Mouse (Mus musculus): ENCODE data around the gene Arl14. TPM values are rescaled to one million over a fixed set of nuclear protein-coding genes. Genes with fewer than 3 reads are reported as not detected.

Arl14 gene
- polyA plus RNA-seq (2017; shearing (Covaris generic)), result under 1 TPM in 1 of 2 experiments, not detected in 1; 0.17 TPM

GRCm38 (mm10) chr3:69221806-69222501, at the start of gene Arl14:
TSS of gene Arl14 (plus strand) at chr3:69222419.

Other genes starting within 250 kb of the Arl14 start
- gene Ift80, start 217.8 kb upstream of the Arl14 start, polyA plus RNA-seq (2017; shearing (Covaris generic)), result 100 to 1,000 TPM in 1 of 2 experiments, 10 to 100 TPM in 1; 82.3 to 171 TPM
- 100 to 1,000 TPM; 335 to 545 TPM for gene Smc4, start 217.7 kb upstream of the Arl14 start, polyA plus RNA-seq (2017; shearing (Covaris generic))
- gene Trim59, start 177.7 kb upstream of the Arl14 start, polyA plus RNA-seq (2017; shearing (Covaris generic)), result 100 to 1,000 TPM; 111 to 244 TPM
- 100 to 1,000 TPM; 123 to 143 TPM for gene Kpna4, start 95.3 kb upstream of the Arl14 start, polyA plus RNA-seq (2017; shearing (Covaris generic))
- 1 to 10 TPM; 4.3 to 5.4 TPM for gene Ppm1l, start 94.4 kb downstream of the Arl14 start, polyA plus RNA-seq (2017; shearing (Covaris generic))